Mouse (Mus musculus) ovary, adult 10 weeks (tissue): ENCODE measurements around the gene Serpinb9g. TPM values are rescaled to one million over a fixed set of nuclear protein-coding genes. Genes with fewer than 3 reads are reported as not detected.

Experiments
- polyA plus RNA-seq: library from polyadenylated mRNA; stranded (reverse); fragments of 350-450 nt; fragmentation: Illumina TruSeq; extraction: RNeasy Lipid Tissue Mini Kit (QIAGEN cat#74804); gene quantifications from one replicate; pipeline ENCODE4 v1.2.3, GENCODE M21; 2014

The Serpinb9g gene
- polyA plus RNA-seq: not detected

GRCm38 (mm10) chr13:33484490-33484889, at the start of gene Serpinb9g:
Gene Serpinb9g (plus strand): TSS chr13:33484790.

Other genes with a start within 250 kb of the Serpinb9g start
- gene Serpinb9e, start 235.2 kb upstream of the Serpinb9g start, polyA plus RNA-seq: not detected
- not detected for gene Serpinb9f, start 160.7 kb upstream of the Serpinb9g start, polyA plus RNA-seq
- gene Gm11397, start 89.0 kb upstream of the Serpinb9g start, polyA plus RNA-seq: not detected
- gene Serpinb6d, start 176.6 kb downstream of the Serpinb9g start, polyA plus RNA-seq: not detected